Mouse (Mus musculus) liver, postnatal 0 days (tissue): ENCODE measurements at regions not wholly inside any gene's neighbourhood (a gene's known extent, or its start where the extent isn't known, plus 50 kb on each side); places are given as distances from the start of the nearest gene placed in this dataset.

Source experiments
- CTCF ChIP-seq: sonication (generic); IDR thresholded peaks from 2 replicates; pipeline ENCODE4 v1.5.1; 2016; ENCODE audit warnings: antibody characterized with exemption, low read depth
- EP300 ChIP-seq: IDR thresholded peaks from 2 replicates; pipeline ENCODE4 v1.6.1; 2016; ENCODE audit warnings: antibody characterized with exemption, low read depth, mild to moderate bottlenecking

DNA sequence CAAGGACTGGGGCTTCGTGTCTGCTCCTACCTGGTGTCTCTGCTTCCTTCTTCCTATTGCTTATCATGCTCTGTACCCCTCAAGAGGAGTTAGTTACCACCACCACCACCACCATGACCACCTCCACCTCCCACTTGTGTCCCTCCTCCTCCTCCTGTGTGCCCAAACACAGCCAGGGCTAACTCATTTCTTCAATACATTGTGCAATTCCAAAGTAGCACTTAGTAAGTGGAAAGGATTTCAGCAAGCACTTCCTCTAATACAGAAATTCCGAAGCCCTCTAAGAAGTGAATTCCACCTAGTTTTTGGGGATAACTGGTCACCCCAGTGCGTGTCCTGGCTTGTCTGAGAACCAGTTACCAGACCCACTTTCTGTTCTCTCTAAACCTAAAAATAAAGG, 92.1 kb upstream of the Irs2 start:
- TF ChIP-seq CTCF = no peak
- TF ChIP-seq EP300 = no peak
